Mouse (Mus musculus) left cerebral cortex, postnatal 4 days (tissue): ENCODE data around the gene Egfr. TPM values are rescaled to one million over a fixed set of nuclear protein-coding genes. Genes with fewer than 3 reads are reported as not detected.

Experiments
- DNase-seq: peaks from one replicate; pipeline ENCODE4 v3.0.0-alpha.2; 2022
- intact Hi-C: fragments of 180-260 bp; cut with DNase I; formaldehyde crosslinking; loops from one replicate; pipeline ENCODE4 v1.15.1; 2025
- total RNA-seq, 2 experiments: library from RNA; stranded (reverse); gene quantifications; 2 replicates each; pipeline ENCODE4 v1.2.3; 2021

Gene Egfr
- 10 to 100 TPM; 18.1 to 20.1 TPM for total RNA-seq

- peak; percentile 77 for DNase-seq
- intact Hi-C loops = no loop called here
Measured at GRCm38 (mm10) chr11:16752007-16752348, at the start of gene Egfr. Gene Egfr (plus strand): TSS chr11:16752203.

- intact Hi-C loops = no loop called here
- DNase-seq = no peak
Measured at GRCm38 (mm10) chr11:16703221-16703620, 48.8 kb upstream of the Egfr start.

GRCm38 (mm10) chr11:16735083-16735644 is 16.8 kb upstream of the Egfr start:
- intact Hi-C loops = no loop called here

DNA sequence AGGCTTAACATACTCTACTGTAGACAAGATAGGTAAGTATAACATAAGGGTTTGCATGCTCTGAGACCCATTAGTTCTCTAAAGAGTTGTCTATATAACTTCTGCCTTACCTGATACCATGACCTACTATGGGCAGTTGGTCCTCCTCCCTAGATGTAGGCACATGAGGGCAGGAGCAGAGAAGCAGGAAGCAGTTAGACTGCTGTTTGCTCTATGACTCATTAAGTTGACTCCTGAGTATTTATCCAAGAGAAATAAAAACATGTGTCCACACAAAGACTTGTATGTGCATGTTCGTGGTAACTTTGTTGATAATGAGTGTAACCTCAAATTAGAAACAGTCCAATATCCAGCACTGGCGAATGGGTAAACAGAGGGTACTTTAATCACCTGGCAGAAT is 14.7 kb upstream of the Egfr start:
- no peak for DNase-seq
- intact Hi-C loops = no loop called here

More at GRCm38 (mm10) chr11:16735083-16735644, 16.8 kb upstream of the Egfr start:
- no peak for DNase-seq

DNA sequence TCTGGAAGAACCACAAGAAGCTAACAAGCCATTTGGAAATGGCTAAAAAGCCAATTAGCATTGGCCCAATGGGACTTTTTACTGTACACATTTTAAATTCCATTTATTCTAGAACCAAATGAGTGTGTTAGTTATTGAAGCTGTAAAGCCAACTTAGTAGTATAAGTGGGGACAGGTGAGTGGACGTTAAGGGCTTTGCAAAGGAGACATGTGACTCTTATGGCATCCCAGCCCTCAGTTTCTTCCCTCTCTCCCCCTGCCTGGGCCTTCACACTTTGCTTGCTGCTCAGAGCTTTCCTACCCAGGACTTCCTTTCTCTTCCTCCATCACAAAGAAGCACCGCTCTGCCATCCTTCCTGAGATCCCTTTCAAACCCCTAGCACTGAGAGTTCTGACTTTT is 13.3 kb upstream of the Egfr start:
- no peak for DNase-seq
- intact Hi-C loops = no loop called here

DNA sequence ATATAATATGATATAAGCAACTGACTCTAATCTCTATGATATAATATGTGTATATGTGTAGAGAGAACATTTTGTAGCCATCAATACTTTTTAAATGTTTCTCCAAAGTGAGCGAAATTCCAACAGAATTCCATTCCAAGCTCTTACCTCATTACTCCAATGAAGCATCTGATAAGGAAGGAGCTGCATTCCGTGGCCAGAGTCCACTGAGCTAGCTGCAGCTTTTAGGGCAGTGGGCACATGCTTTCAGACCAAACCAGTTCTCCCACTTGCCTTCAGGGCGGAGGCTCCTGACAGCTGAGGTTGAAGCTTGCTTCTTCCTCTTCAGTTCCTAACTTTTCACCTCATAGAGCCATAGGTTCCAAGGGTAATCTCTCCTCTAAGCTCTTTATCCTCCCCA is 12.8 kb upstream of the Egfr start:
- intact Hi-C loops = no loop called here

DNA sequence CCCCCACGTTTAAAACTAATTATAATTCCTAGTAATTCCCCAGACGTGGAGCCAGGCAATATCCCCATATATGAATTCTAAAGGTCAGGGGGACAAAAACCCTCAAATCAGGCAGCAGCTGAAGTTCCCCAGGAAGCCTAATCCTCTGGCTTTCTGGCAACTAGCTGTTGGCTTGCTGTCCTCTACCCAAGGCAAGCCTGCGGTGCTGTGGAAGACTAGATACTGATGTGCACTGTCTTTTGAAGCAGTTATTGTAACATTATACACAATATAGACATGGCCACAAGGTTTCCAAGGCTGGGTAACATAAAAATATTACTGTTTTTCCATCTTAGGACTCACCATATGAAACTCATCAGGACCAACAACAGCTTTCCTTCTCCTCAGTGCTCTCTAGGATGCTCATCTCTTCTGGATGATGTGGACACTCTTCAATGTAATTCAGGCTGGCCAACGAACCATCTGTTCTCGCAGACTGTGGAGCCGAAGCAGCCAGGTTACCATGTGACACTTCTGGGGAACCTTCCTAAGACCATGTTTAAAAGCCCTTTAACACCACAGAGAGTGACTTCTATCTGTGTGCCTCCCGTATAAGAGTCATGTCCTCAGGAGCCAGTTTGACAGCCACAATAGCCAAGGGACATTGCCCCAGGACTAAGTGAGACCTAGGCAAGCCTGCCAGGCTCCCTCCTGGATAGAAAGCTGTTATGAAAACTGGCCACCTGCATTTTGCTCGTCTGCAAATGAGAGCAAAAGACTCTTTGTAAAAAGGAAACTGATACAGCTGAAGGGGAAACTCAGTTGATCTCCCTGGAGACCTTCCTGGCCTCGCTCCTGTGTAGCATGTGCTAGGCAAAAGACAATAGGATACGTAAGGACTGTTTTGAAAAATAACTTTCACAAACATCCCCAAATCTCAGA is 11.1 kb upstream of the Egfr start:
- peak; percentile 53 for DNase-seq
- intact Hi-C loops = no loop called here

More for the DNA sequence above, 12.8 kb upstream of the Egfr start:
- no peak for DNase-seq

- peak; percentile 6 for DNase-seq
- intact Hi-C loops = no loop called here
Measured at GRCm38 (mm10) chr11:16742251-16742650, 9.8 kb upstream of the Egfr start.

DNA sequence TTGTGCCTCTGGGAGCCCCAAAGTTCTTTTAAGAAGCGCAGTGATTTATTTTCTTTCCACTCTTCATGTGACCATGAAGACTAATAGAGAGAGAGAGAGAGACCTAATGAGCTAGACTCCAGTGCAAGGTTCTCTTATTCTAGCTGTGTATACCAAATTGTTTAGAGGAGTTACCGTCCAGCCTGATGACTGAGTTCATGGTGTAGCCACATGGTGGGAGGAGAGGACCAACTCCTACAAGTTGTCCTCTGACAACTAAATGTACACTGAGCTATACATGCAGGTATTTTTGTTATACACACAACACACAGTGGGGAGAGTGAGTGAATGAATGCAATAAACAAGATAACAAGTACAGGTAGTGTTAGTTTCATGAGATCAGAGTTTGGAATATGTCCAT is 9.2 kb upstream of the Egfr start:
- no peak for DNase-seq
- intact Hi-C loops = no loop called here

DNA sequence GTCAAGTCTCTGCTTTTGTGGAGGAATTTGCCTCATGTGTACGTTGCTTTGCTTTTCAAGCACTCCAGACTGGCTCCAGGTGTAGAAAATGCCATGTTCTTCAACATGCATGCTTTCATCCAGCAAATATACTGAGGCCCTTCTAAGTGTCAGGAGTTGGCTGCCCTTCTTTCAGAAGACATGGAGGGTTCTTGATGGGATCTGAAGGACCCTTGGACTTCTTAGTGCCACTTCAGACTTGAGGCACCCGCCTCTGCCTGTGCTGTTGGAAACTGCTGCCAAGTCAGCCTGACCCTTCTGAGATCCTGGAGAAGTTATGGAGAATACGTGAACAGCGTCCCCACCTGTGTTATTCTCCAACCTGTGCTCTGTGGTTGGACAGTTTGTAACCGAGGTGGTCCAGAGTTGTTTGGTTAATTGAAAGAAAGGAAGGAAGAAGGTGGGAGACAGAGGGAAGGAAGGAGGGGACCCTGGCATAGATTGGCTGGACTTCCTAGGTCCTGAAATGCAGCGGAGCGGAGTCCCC is 483 bp upstream of the Egfr start:
- no peak for DNase-seq
- intact Hi-C loops = no loop called here

DNA sequence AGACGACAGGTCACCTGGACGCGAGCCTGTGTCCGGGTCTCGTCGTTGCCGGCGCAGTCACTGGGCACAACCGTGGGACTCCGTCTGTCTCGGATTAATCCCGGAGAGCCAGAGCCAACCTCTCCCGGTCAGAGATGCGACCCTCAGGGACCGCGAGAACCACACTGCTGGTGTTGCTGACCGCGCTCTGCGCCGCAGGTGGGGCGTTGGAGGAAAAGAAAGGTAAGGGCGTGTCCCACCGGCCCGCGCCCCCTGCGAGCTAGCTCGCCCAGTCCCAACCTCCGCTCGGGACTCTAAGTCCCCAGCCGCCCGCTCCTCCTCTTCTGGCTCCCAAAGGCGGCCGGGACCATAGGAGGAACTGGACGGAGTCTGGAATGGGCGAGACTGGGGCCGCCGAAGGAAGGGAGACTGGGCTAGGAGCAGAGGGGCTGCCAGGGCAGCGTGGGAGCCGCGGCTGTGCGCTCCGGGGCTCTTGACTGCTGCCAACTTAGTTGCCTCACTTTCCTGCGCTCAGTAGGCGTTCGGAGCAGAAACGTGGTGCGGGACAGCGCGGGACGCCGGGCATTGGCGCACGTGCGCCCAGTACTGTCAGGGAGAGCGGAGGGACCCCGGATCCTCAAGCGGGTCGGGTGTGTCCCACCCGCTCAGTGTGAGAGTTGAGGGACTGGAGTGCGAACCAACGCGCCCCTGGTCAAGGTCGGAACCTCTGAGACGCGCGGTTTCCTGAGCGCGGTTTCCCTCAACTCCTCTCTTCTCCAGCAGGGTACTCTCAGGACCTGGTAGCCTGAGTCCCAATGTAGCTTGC is 548 bp downstream of the Egfr start:
- intact Hi-C loops = no loop called here
- DNase-seq = peak; percentile 37

DNA sequence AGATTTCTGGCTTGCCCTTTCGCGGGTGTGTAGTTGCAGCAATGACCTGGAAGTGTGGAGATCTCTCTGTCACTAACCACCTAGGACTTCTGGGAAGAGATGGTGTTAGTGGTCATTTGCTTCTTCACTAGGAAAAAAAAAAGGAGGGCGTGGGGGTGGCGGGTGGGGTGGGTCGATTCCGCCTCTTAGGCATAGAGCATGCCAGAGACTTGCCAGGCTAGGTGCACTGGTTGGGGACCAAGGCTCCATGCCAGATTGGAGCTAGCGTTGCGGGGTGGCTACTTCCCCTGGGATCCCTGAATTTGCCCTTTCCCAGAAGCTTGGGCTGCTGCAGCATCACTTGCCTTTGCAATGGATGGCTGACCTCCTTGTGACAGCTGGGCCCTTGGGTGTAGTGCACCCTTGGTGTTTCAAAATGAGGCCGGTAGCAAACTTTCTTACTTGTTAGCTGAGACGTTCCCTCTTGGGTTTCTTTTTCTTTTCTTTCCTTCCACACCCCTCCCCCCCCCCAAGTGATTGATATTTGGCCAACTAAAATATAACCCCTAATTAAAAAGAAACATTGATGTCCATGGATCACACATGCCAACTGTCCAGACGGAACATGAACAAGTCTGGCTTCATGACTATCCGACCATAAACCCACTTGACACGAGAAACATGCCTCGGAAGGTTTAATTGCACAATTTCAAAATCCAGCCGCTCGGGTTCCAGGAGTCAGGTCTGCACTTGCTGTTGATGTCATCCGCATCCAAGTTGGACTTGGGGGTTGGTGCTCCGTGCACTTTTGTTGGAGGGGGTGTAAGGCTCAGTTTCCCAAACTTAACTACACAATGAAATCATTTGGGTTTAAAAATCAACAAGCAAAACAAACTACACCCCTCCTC is 1.4 kb downstream of the Egfr start:
- DNase-seq = peak; percentile 27
- intact Hi-C loops = no loop called here

- intact Hi-C loops = loop anchor here (10.0 kb wide), 1 partner anchor 235 kb away; no protein-coding TSS in a partner anchor
- DNase-seq = no peak
Measured at GRCm38 (mm10) chr11:16759930-16760329, 7.9 kb downstream of the Egfr start.

- intact Hi-C loops = loop anchor here (10.0 kb wide), 1 partner anchor 236 kb away; no protein-coding TSS in a partner anchor
- DNase-seq = no peak
Measured at GRCm38 (mm10) chr11:16761184-16761583, 9.2 kb downstream of the Egfr start.

GRCm38 (mm10) chr11:16766038-16766815 is 14.2 kb downstream of the Egfr start:
- intact Hi-C loops = loop anchor here (10.0 kb wide), 1 partner anchor 241 kb away; no protein-coding TSS in a partner anchor
- DNase-seq = no peak

DNA sequence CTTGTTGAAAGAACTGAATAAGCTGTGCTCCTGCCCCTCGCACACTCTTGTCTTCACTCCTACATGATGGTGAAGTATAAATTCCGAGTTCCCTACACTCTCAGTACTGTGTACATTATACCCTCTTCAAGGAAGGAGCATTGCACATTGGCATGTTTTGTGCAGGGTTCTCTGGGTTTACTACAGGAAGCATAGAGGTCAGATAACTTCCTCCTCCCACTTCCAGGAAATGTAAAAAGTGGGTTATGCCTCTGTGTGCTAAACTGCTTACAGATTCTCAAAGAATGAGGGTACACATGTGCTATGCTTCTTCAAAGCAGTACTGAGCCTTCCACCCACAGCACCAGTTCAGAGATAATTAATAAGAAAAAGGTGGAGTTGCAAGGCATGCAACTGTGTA is 16.0 kb downstream of the Egfr start:
- DNase-seq = no peak
- intact Hi-C loops = loop anchor here (10.0 kb wide), 1 partner anchor 243 kb away; no protein-coding TSS in a partner anchor

GRCm38 (mm10) chr11:16769276-16769675 is 17.3 kb downstream of the Egfr start:
- DNase-seq = no peak
- intact Hi-C loops = loop anchor here (10.0 kb wide), 1 partner anchor 244 kb away; no protein-coding TSS in a partner anchor

GRCm38 (mm10) chr11:16769709-16770303 is 17.8 kb downstream of the Egfr start:
- intact Hi-C loops = loop anchor here (10.0 kb wide), 1 partner anchor 245 kb away; no protein-coding TSS in a partner anchor
- DNase-seq = peak; percentile 51

DNA sequence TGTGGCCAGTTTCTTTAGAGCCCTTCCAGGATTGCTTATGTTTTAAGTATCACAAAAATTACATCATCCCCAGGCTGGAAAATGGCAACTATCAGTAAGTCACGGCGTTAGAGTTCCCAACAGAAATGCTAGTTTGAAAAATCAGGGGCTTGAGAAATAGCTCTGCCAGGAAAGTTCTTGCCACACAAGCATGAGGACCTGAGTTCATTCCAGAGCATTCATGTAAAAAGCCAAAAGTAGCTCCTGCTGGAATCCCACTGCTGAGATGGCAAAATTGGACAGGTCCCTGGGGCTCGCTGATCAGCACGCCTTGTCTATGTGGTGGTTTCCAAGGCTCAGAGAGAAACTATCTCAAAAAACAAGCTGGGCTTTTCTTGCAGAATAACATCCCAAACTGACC is 19.0 kb downstream of the Egfr start:
- intact Hi-C loops = no loop called here
- DNase-seq = no peak
